Mouse (Mus musculus): ENCODE measurements around the gene Tsc22d1. TPM values are rescaled to one million over a fixed set of nuclear protein-coding genes. Genes with fewer than 3 reads are reported as not detected.
A peak's percentile ranks its signal among the peaks of the same experiment; 100 is the strongest.

Tsc22d1 gene
- polyA plus RNA-seq, 1 experiment from 2014 or later = 552 TPM

DNA sequence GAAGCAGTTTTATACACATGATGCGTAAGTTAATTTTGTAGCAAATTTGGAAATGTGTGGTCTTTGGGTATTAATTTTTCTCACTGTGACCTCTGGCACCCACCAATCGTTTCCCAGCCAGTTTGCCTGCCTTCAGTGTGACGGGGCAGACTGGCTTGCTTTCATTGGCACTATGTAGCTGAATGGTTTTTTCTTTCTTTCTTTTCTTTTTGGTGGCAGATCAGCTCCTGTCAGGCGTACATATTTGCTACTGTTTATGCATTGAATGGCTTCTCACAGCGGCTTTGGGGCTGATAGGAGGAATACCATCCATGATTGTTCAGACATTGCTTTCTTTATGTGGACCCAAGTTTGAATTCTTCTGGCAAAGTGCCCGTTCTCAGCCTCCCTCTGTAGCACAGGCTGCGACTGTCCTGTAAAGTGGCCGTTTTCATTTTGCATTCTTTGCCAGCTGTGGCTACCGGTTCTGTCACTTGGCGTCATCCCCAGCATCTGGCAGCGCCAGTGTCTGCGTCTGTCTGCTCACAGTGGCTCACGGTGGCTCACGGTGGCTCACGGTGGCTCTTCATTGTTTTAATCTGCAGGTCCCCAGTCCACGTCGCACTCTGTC, 38.1 kb downstream of the Tsc22d1 start:
- Histone ChIP-seq H3K36me3 (peaks cover 26% of the 10 kb centered on the region), H3K9me3 (no peaks in the 10 kb centered on the region), H3K27me3 (ENCODE audit: insufficient read depth, poor library complexity, severe bottlenecking) (no peaks in the 10 kb centered on the region), H3K4me3 (no peak overlapping the region), H3K27ac (peak overlapping the region; percentile 62; the same call in 1 of the 2 replicates), H3K4me1 (replicated peaks) (peaks cover 13% of the 10 kb centered on the region)
- DNase-seq (ENCODE audit: low spot score) = no peak
- 89% methylated on average over 17 of the region's 17 CpGs for WGBS

DNA sequence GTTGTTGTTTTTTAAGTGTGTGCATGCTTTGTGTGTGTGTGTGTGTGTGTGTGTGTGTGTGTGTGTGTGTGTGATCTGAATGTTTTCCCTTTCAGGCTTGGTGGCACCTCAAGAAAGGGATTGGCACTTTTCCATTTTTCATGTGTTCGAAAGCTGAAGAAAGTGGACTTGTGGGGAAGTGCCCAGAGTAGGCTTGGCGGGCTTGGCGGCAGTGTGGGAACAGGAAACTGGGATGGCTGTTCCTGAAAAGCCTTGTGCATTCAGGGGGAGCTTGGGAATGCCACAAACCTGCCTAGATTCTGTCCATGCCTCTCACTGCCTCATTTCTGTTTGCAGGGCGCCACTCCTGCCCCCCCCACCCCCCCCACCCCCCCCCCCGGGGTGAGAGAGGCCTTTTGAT, 39.9 kb downstream of the Tsc22d1 start:
- Histone ChIP-seq H3K27me3 (ENCODE audit: insufficient read depth, poor library complexity, severe bottlenecking) (no peaks in the 10 kb centered on the region), H3K4me3 (no peak overlapping the region), H3K9me3 (no peaks in the 10 kb centered on the region), H3K4me1 (replicated peaks) (peaks cover 13% of the 10 kb centered on the region), H3K27ac (no peak overlapping the region), H3K36me3 (peaks cover 31% of the 10 kb centered on the region)
- 73% methylated on average over 5 of the region's 5 CpGs for WGBS
- DNase-seq (ENCODE audit: low spot score) = no peak

DNA sequence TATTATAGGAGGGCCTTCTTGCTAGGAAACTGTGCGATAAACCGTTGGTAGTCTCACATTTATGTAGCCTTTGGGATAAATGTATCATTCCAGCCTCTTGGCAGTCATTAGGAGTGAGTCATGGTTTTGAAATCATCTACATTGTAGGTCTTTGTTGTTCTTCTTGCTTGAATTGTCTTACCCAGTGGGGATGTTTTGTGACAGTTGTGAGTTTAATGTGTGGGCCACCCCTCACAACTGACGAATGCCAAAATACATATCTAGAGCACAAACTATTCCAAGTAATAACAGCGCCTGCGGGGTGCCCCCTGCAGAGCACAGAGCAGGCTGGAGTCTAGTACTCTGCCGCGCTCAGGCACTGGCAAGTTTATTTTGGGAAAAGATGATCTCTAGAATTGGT, 40.4 kb downstream of the Tsc22d1 start:
- DNase-seq (ENCODE audit: low spot score) = no peak
- Histone ChIP-seq H3K4me3 (no peak overlapping the region), H3K9me3 (no peaks in the 10 kb centered on the region), H3K27me3 (ENCODE audit: insufficient read depth, poor library complexity, severe bottlenecking) (no peaks in the 10 kb centered on the region), H3K27ac (no peak overlapping the region), H3K36me3 (peaks cover 27% of the 10 kb centered on the region), H3K4me1 (replicated peaks) (peaks cover 13% of the 10 kb centered on the region)
- 83% methylated on average over 7 of the region's 7 CpGs for WGBS

DNA sequence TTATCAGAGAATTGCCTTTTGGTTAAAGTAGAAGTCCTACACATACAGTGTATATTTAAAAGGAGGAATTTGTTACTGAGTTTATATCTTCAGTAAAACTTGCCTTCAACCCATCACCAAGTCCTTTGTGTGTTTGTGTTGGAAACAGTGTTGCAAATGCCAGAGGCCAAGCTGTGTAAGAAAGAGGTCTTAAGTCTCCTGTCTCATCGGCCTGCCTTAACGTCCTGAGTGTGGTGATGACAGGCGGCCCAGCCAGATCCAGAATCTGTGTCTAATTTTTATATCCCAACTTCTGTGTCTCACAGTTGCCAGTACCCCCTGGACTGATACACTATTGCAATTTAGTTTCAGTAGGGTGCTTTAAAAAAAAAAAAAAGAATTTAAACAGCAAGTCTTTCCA, 42.9 kb downstream of the Tsc22d1 start:
- peaks cover 21% of the 10 kb centered on the region for H3K36me3 ChIP-seq
- no peak overlapping the region for H3K4me3 ChIP-seq
- DNase-seq (ENCODE audit: low spot score) = no peak
- H3K27me3 ChIP-seq (ENCODE audit: insufficient read depth, poor library complexity, severe bottlenecking) = no peaks in the 10 kb centered on the region
- H3K27ac ChIP-seq = no peak overlapping the region
- H3K4me1 ChIP-seq (replicated peaks) = peaks cover 18% of the 10 kb centered on the region
- WGBS = 87% methylated on average over 3 of the region's 3 CpGs
- no peaks in the 10 kb centered on the region for H3K9me3 ChIP-seq

DNA sequence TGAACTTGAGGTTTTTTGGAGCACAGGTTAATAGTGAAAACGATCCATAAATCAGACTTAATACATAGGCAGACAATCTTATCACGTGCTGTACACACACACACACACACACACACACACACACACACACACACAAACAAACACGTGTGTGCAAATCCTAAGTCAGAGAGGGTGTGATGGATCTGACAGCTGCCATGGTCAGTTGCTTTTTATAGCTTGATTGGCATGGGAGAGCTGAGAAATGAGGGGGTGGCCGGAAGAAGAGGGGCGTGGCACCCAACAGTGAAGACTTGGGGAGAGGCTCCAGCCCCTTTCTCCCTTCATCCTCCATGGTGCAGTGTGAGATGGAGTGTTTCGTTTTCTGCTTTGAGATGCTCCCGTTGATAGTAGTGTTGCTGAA, 45.4 kb downstream of the Tsc22d1 start:
- DNase-seq (ENCODE audit: low spot score) = no peak
- Histone ChIP-seq H3K27ac (no peak overlapping the region), H3K36me3 (peaks cover 21% of the 10 kb centered on the region), H3K4me3 (no peak overlapping the region), H3K9me3 (no peaks in the 10 kb centered on the region), H3K27me3 (ENCODE audit: insufficient read depth, poor library complexity, severe bottlenecking) (no peaks in the 10 kb centered on the region), H3K4me1 (replicated peaks) (peaks cover 12% of the 10 kb centered on the region; the same call in 1 of the 2 replicates)
- 81% methylated on average over 7 of the region's 7 CpGs for WGBS

- H3K9me3 ChIP-seq = no peaks in the 10 kb centered on the region
- H3K27me3 ChIP-seq (ENCODE audit: insufficient read depth, poor library complexity, severe bottlenecking) = no peaks in the 10 kb centered on the region
- 85% methylated on average over 10 of the region's 10 CpGs for WGBS
- 0 out of 2 replicates have a peak overlapping the region, but pooled peaks have one; percentile 2 for H3K27ac ChIP-seq
- no peak overlapping the region for H3K4me3 ChIP-seq
- peaks cover 21% of the 10 kb centered on the region for H3K36me3 ChIP-seq
- H3K4me1 ChIP-seq (replicated peaks) = peaks cover 17% of the 10 kb centered on the region
- DNase-seq (ENCODE audit: low spot score) = no peak
Measured at GRCm38 (mm10) chr14:76461182-76461775, 46.5 kb downstream of the Tsc22d1 start.

GRCm38 (mm10) chr14:76463414-76464098, 48.8 kb downstream of the Tsc22d1 start:
- Histone ChIP-seq H3K9me3 (no peaks in the 10 kb centered on the region), H3K27me3 (ENCODE audit: insufficient read depth, poor library complexity, severe bottlenecking) (no peaks in the 10 kb centered on the region), H3K27ac (no peak overlapping the region), H3K4me3 (no peak overlapping the region), H3K4me1 (replicated peaks) (peaks cover 26% of the 10 kb centered on the region), H3K36me3 (peaks cover 12% of the 10 kb centered on the region)
- 89% methylated on average over 4 of the region's 4 CpGs for WGBS
- no peak for DNase-seq (ENCODE audit: low spot score)

- 75% methylated on average over 3 of the region's 3 CpGs for WGBS
- Histone ChIP-seq H3K9me3 (no peaks in the 10 kb centered on the region), H3K36me3 (peaks cover 12% of the 10 kb centered on the region), H3K4me1 (replicated peaks) (peaks cover 26% of the 10 kb centered on the region), H3K27ac (peak overlapping the region; percentile 23; the same call in 1 of the 2 replicates), H3K27me3 (ENCODE audit: insufficient read depth, poor library complexity, severe bottlenecking) (no peaks in the 10 kb centered on the region), H3K4me3 (no peak overlapping the region)
- DNase-seq (ENCODE audit: low spot score) = no peak
Measured at GRCm38 (mm10) chr14:76464967-76465366, 50.2 kb downstream of the Tsc22d1 start.

- peak; percentile 82 for DNase-seq (ENCODE audit: low spot score)
- Histone ChIP-seq H3K4me3 (peak overlapping the region; percentile 7; the same call in 1 of the 2 replicates), H3K27me3 (ENCODE audit: insufficient read depth, poor library complexity, severe bottlenecking) (no peaks in the 10 kb centered on the region), H3K36me3 (peaks cover 14% of the 10 kb centered on the region), H3K9me3 (no peaks in the 10 kb centered on the region), H3K4me1 (replicated peaks) (peaks cover 22% of the 10 kb centered on the region), H3K27ac (peak overlapping the region; percentile 66)
- WGBS = 25% methylated on average over 18 of the region's 18 CpGs
Measured at GRCm38 (mm10) chr14:76466641-76467323, 52.0 kb downstream of the Tsc22d1 start.

GRCm38 (mm10) chr14:76467932-76468331, 53.2 kb downstream of the Tsc22d1 start:
- DNase-seq (ENCODE audit: low spot score) = no peak
- no peaks in the 10 kb centered on the region for H3K9me3 ChIP-seq
- 75% methylated on average over 11 of the region's 11 CpGs for WGBS

GRCm38 (mm10) chr14:76471301-76471700, 56.5 kb downstream of the Tsc22d1 start:
- no peaks in the 10 kb centered on the region for H3K9me3 ChIP-seq
- H3K4me1 ChIP-seq (replicated peaks) = peaks cover 14% of the 10 kb centered on the region
- DNase-seq (ENCODE audit: low spot score) = no peak
- no peak overlapping the region for H3K4me3 ChIP-seq
- H3K36me3 ChIP-seq = peaks cover 9% of the 10 kb centered on the region
- WGBS = 79% methylated on average over 19 of the region's 19 CpGs
- no peaks in the 10 kb centered on the region for H3K27me3 ChIP-seq (ENCODE audit: insufficient read depth, poor library complexity, severe bottlenecking)
- H3K27ac ChIP-seq = no peak overlapping the region

More at GRCm38 (mm10) chr14:76467932-76468331, 53.2 kb downstream of the Tsc22d1 start:
- peaks cover 9% of the 10 kb centered on the region for H3K36me3 ChIP-seq
- no peaks in the 10 kb centered on the region for H3K27me3 ChIP-seq (ENCODE audit: insufficient read depth, poor library complexity, severe bottlenecking)
- no peak overlapping the region for H3K4me3 ChIP-seq
- H3K4me1 ChIP-seq (replicated peaks) = peaks cover 22% of the 10 kb centered on the region
- H3K27ac ChIP-seq = no peak overlapping the region

DNA sequence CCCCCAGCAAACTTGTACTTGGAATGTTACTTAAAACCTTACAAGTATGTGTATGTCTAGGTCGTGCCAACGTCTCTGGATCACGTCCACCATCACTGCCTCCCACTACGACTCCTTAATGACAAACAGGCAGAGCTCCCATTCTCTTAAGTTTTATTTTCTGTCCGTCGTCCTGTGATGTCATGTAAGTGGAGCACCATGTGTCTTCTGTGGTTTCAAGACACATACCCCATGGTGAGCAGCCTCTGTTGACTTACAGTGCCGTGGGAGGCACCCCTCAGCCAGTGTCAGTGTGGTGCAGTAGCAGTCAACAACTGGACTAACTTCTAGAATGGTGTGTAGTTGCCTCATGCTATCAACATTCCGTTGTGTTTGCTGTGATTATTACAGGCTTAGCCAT, 57.7 kb downstream of the Tsc22d1 start:
- H3K4me3 ChIP-seq = no peak overlapping the region
- no peaks in the 10 kb centered on the region for H3K9me3 ChIP-seq
- H3K4me1 ChIP-seq (replicated peaks) = peaks cover 4% of the 10 kb centered on the region; the same call in 1 of the 2 replicates
- peaks cover 9% of the 10 kb centered on the region for H3K36me3 ChIP-seq
- H3K27ac ChIP-seq = no peak overlapping the region
- WGBS = 75% methylated on average over 8 of the region's 8 CpGs
- no peak for DNase-seq (ENCODE audit: low spot score)
- no peaks in the 10 kb centered on the region for H3K27me3 ChIP-seq (ENCODE audit: insufficient read depth, poor library complexity, severe bottlenecking)
